Comparison of ENCODE assay signal across 15 mouse cellular contexts in genomic region chr3:94621740-94622507, GRCm38 (mm10). TPM values are rescaled to one million over a fixed set of nuclear protein-coding genes. Genes with fewer than 3 reads are reported as not detected.
DNase-seq lines count a peak whose midpoint lies in the region; ATAC-seq and TF ChIP-seq lines count a peak whose summit lies in the region.
"Had no signal": no experiment of that assay in that cellular context is flagged by ENCODE, and none has a peak within 500 bp of the region (broad histone marks: within the 10 kb centered on the region; RNA-seq: fewer than 3 reads in every experiment).

No protein-coding gene starts in this region.

- ATAC-seq in midbrain, embryonic 11.5 days (ENCODE audit: low FRiP score): no peak
- peak; percentile 82 for ATAC-seq in heart, embryonic 15.5 days (replicated peaks; ENCODE audit: insufficient number of reproducible peaks, insufficient read depth, low FRiP score, low read depth)
- peak; percentile 41; the same call in 1 of the 2 replicates for ATAC-seq in liver, postnatal 0 days
- ATAC-seq in stomach, embryonic 16.5 days (ENCODE audit: insufficient read depth, low FRiP score): peak; percentile 68
- ATAC-seq: forebrain, embryonic 15.5 days had no signal

- TF ChIP-seq EP300 in liver, postnatal 0 days (IDR thresholded peaks at IDR 0.05; ENCODE audit: low read depth): no peak

- no peak for DNase-seq in midbrain, embryonic 10.5 days (ENCODE audit: low spot score)
- DNase-seq in midbrain, embryonic 11.5 days (ENCODE audit: low spot score, missing footprints): no peak
- DNase-seq in liver, postnatal 0 days: no peak
- DNase-seq in cerebellum, postnatal 25 days: no peak
- DNase-seq in cerebellum, adult 11 months: no peak
- no peak for DNase-seq in thymus, adult 2 months
- DNase-seq: cerebellum, postnatal 10 days; kidney, postnatal 25 days; thymus, postnatal 36 days had no signal

- H3K27me3 ChIP-seq in midbrain, embryonic 10.5 days (ENCODE audit: low read depth, poor library complexity, severe bottlenecking): no peaks in the 10 kb centered on the region
- H3K27me3 ChIP-seq in midbrain, embryonic 11.5 days (ENCODE audit: control insufficient read depth, insufficient read depth, low read length): no peaks in the 10 kb centered on the region
- H3K27me3 ChIP-seq in heart, embryonic 15.5 days: no peaks in the 10 kb centered on the region
- no peaks in the 10 kb centered on the region for H3K27me3 ChIP-seq in liver, postnatal 0 days (ENCODE audit: insufficient read depth, low read length)
- H3K27me3 ChIP-seq in stomach, embryonic 16.5 days (ENCODE audit: control insufficient read depth, insufficient read depth, low read length): no peaks in the 10 kb centered on the region
- no peaks in the 10 kb centered on the region; the same call in 1 of the 2 replicates for H3K27me3 ChIP-seq in thymus, adult 2 months (ENCODE audit: control insufficient read depth, insufficient read depth, low read length)
- H3K27me3 ChIP-seq: forebrain, embryonic 15.5 days; hindbrain, embryonic 13.5 days had no signal

- H3K36me3 ChIP-seq in midbrain, embryonic 10.5 days: no peaks in the 10 kb centered on the region
- no peaks in the 10 kb centered on the region for H3K36me3 ChIP-seq in midbrain, embryonic 11.5 days (ENCODE audit: control insufficient read depth, insufficient read depth, low read length)
- H3K36me3 ChIP-seq in heart, embryonic 15.5 days: no peaks in the 10 kb centered on the region
- peaks cover 9% of the 10 kb centered on the region; the same call in 1 of the 2 replicates for H3K36me3 ChIP-seq in liver, postnatal 0 days (replicated peaks; ENCODE audit: insufficient read depth, low read length)
- no peaks in the 10 kb centered on the region for H3K36me3 ChIP-seq in stomach, embryonic 16.5 days (ENCODE audit: control insufficient read depth, insufficient read depth, low read length)
- no peaks in the 10 kb centered on the region for H3K36me3 ChIP-seq in thymus, adult 2 months (ENCODE audit: control insufficient read depth, insufficient read depth, low read length)
- H3K36me3 ChIP-seq: forebrain, embryonic 15.5 days; hindbrain, embryonic 13.5 days had no signal

- H3K9ac ChIP-seq in midbrain, embryonic 11.5 days (ENCODE audit: low read length): no peak overlapping the region
- H3K9ac ChIP-seq in heart, embryonic 15.5 days: no peak overlapping the region
- no peak overlapping the region for H3K9ac ChIP-seq in liver, postnatal 0 days (replicated peaks)
- no peak overlapping the region for H3K9ac ChIP-seq in stomach, embryonic 16.5 days (ENCODE audit: low read length)
- H3K9ac ChIP-seq: forebrain, embryonic 15.5 days; hindbrain, embryonic 13.5 days had no signal

- 0 out of 2 replicates have a peak overlapping the region, but pooled peaks have one; percentile 49 for H3K27ac ChIP-seq in midbrain, embryonic 10.5 days (replicated peaks)
- no peak overlapping the region for H3K27ac ChIP-seq in midbrain, embryonic 11.5 days (ENCODE audit: low read depth, low read length)
- peak overlapping the region; percentile 62 for H3K27ac ChIP-seq in heart, embryonic 15.5 days
- no peak overlapping the region for H3K27ac ChIP-seq in liver, postnatal 0 days (ENCODE audit: low read depth)
- H3K27ac ChIP-seq in stomach, embryonic 16.5 days (ENCODE audit: low read length): peak overlapping the region; percentile 67
- H3K27ac ChIP-seq in thymus, adult 2 months (ENCODE audit: control insufficient read depth, insufficient read depth, low read length): no peak overlapping the region
- H3K27ac ChIP-seq: forebrain, embryonic 15.5 days; hindbrain, embryonic 13.5 days had no signal

- H3K4me3 ChIP-seq in midbrain, embryonic 10.5 days: no peak overlapping the region
- H3K4me3 ChIP-seq in midbrain, embryonic 11.5 days (ENCODE audit: low read depth, low read length): no peak overlapping the region
- H3K4me3 ChIP-seq in heart, embryonic 15.5 days: no peak overlapping the region
- no peak overlapping the region for H3K4me3 ChIP-seq in liver, postnatal 0 days (ENCODE audit: low read depth, low read length)
- no peak overlapping the region for H3K4me3 ChIP-seq in stomach, embryonic 16.5 days (replicated peaks; ENCODE audit: low read length)
- no peak overlapping the region for H3K4me3 ChIP-seq in thymus, adult 2 months (ENCODE audit: control insufficient read depth, insufficient read depth, low read length)
- H3K4me3 ChIP-seq: forebrain, embryonic 15.5 days; hindbrain, embryonic 13.5 days had no signal

- no peak for TF ChIP-seq POLR2A in thymus, adult 2 months (IDR thresholded peaks at IDR 0.05; ENCODE audit: control insufficient read depth, extremely low read depth, insufficient read depth, low read length, poor library complexity)

- no peaks in the 10 kb centered on the region for H3K9me3 ChIP-seq in midbrain, embryonic 10.5 days (replicated peaks)
- H3K9me3 ChIP-seq in midbrain, embryonic 11.5 days (ENCODE audit: control insufficient read depth, low read length): no peaks in the 10 kb centered on the region
- no peaks in the 10 kb centered on the region for H3K9me3 ChIP-seq in heart, embryonic 15.5 days (replicated peaks)
- no peaks in the 10 kb centered on the region for H3K9me3 ChIP-seq in liver, postnatal 0 days (ENCODE audit: low read length)
- no peaks in the 10 kb centered on the region for H3K9me3 ChIP-seq in stomach, embryonic 16.5 days (replicated peaks; ENCODE audit: control insufficient read depth, low read length)
- H3K9me3 ChIP-seq: forebrain, embryonic 15.5 days; hindbrain, embryonic 13.5 days had no signal

- WGBS in midbrain, embryonic 10.5 days: 86% methylated on average over 11 of the region's 11 CpGs
- WGBS in midbrain, embryonic 11.5 days: 83% methylated on average over 11 of the region's 11 CpGs
- WGBS in heart, embryonic 15.5 days: 56% methylated on average over 11 of the region's 11 CpGs
- 79% methylated on average over 11 of the region's 11 CpGs for WGBS in liver, postnatal 0 days (ENCODE audit: insufficient replicate concordance)
- 67% methylated on average over 11 of the region's 11 CpGs for WGBS in stomach, embryonic 16.5 days
- 95% methylated on average over 11 of the region's 11 CpGs for WGBS in thymus, adult 2 months

- TF ChIP-seq CTCF in liver, postnatal 0 days (IDR thresholded peaks at IDR 0.05; ENCODE audit: low read depth): no peak
- TF ChIP-seq CTCF in thymus, adult 2 months (IDR thresholded peaks at IDR 0.05; ENCODE audit: borderline replicate concordance, control insufficient read depth, extremely low read depth, insufficient read depth, low read length, poor library complexity): no peak

- H3K4me1 ChIP-seq in midbrain, embryonic 10.5 days: no peaks in the 10 kb centered on the region
- H3K4me1 ChIP-seq in midbrain, embryonic 11.5 days (ENCODE audit: control insufficient read depth, insufficient read depth, low read length): no peaks in the 10 kb centered on the region
- H3K4me1 ChIP-seq in heart, embryonic 15.5 days (replicated peaks): peaks cover 24% of the 10 kb centered on the region
- H3K4me1 ChIP-seq in liver, postnatal 0 days (ENCODE audit: insufficient read depth): no peaks in the 10 kb centered on the region
- peaks cover 11% of the 10 kb centered on the region; the same call in 1 of the 2 replicates for H3K4me1 ChIP-seq in stomach, embryonic 16.5 days (ENCODE audit: control insufficient read depth, insufficient read depth, low read length)
- no peaks in the 10 kb centered on the region for H3K4me1 ChIP-seq in thymus, adult 2 months (replicated peaks; ENCODE audit: control insufficient read depth, insufficient read depth, low read length)
- H3K4me1 ChIP-seq: forebrain, embryonic 15.5 days; hindbrain, embryonic 13.5 days had no signal

- H3K4me2 ChIP-seq in midbrain, embryonic 11.5 days: no peak overlapping the region
- no peak overlapping the region for H3K4me2 ChIP-seq in heart, embryonic 15.5 days
- H3K4me2 ChIP-seq in liver, postnatal 0 days (ENCODE audit: low read depth, low read length): no peak overlapping the region
- H3K4me2 ChIP-seq in stomach, embryonic 16.5 days (ENCODE audit: low read depth, low read length): no peak overlapping the region
- H3K4me2 ChIP-seq: forebrain, embryonic 15.5 days; hindbrain, embryonic 13.5 days had no signal

RNA-seq across cellular contexts. Expression of gene Gm10972, which starts 21.0 kb away (rescaled TPM):
- not detected in 2 replicates for polyA plus RNA-seq in midbrain, embryonic 10.5 days (2016; fragmentation: Nextera tagmentation; extraction: Ambion mirVana)
- not detected in 2 replicates for polyA plus RNA-seq in midbrain, embryonic 11.5 days (2014; fragmentation: Nextera tagmentation; extraction: Ambion mirVana)
- polyA plus RNA-seq in heart, embryonic 15.5 days (2015; fragmentation: Nextera tagmentation; extraction: Ambion mirVana): not detected in 2 replicates
- polyA plus RNA-seq in liver, postnatal 0 days (2015; fragmentation: Nextera tagmentation; extraction: Ambion mirVana): not detected in 2 replicates
- polyA plus RNA-seq in stomach, embryonic 16.5 days (2015; fragmentation: Nextera tagmentation; extraction: Ambion mirVana): not detected in 2 replicates
- polyA plus RNA-seq in thymus, adult 2 months (2012; rRNA removed): not detected in 2 replicates
- polyA plus RNA-seq: forebrain, embryonic 15.5 days; hindbrain, embryonic 13.5 days; liver, adult 2 months; neural tube, embryonic 11.5 days had no signal

RNA-seq across cellular contexts. Expression of gene Tuft1, which starts 36.7 kb away (rescaled TPM):
- polyA plus RNA-seq in midbrain, embryonic 10.5 days (2016; fragmentation: Nextera tagmentation; extraction: Ambion mirVana): 3.9 and 4.1 TPM in 2 replicates
- polyA plus RNA-seq in midbrain, embryonic 11.5 days (2014; fragmentation: Nextera tagmentation; extraction: Ambion mirVana): 4.2 and 4.5 TPM in 2 replicates
- 5.3 and 7.2 TPM in 2 replicates for polyA plus RNA-seq in heart, embryonic 15.5 days (2015; fragmentation: Nextera tagmentation; extraction: Ambion mirVana)
- polyA plus RNA-seq in liver, postnatal 0 days (2015; fragmentation: Nextera tagmentation; extraction: Ambion mirVana): 7.5 and 8.1 TPM in 2 replicates
- 17.0 and 23.2 TPM in 2 replicates for polyA plus RNA-seq in stomach, embryonic 16.5 days (2015; fragmentation: Nextera tagmentation; extraction: Ambion mirVana)
- polyA plus RNA-seq in thymus, adult 2 months (2012; rRNA removed): 6.4 and 10.1 TPM in 2 replicates

RNA-seq across cellular contexts. Expression of gene Snx27, which starts 39.4 kb away (rescaled TPM):
- polyA plus RNA-seq in midbrain, embryonic 10.5 days (2016; fragmentation: Nextera tagmentation; extraction: Ambion mirVana): 44.8 and 48.6 TPM in 2 replicates
- 39.4 and 43.0 TPM in 2 replicates for polyA plus RNA-seq in midbrain, embryonic 11.5 days (2014; fragmentation: Nextera tagmentation; extraction: Ambion mirVana)
- polyA plus RNA-seq in heart, embryonic 15.5 days (2015; fragmentation: Nextera tagmentation; extraction: Ambion mirVana): 30.7 and 32.0 TPM in 2 replicates
- polyA plus RNA-seq in liver, postnatal 0 days (2015; fragmentation: Nextera tagmentation; extraction: Ambion mirVana): 9.9 and 10.1 TPM in 2 replicates
- 29.6 and 31.4 TPM in 2 replicates for polyA plus RNA-seq in stomach, embryonic 16.5 days (2015; fragmentation: Nextera tagmentation; extraction: Ambion mirVana)
- 13.9 and 15.5 TPM in 2 replicates for polyA plus RNA-seq in thymus, adult 2 months (2012; rRNA removed)

Comparison
In these comparisons a context has a peak if more than half of its experiments do, and no peak if none do; other contexts are left out.
1. H3K27ac ChIP-seq: peak in midbrain, embryonic 10.5 days (single experiment), heart, embryonic 15.5 days (single experiment) and stomach, embryonic 16.5 days (single experiment); none in midbrain, embryonic 11.5 days (single experiment), liver, postnatal 0 days (single experiment) and thymus, adult 2 months (single experiment).